Mouse (Mus musculus): ENCODE measurements around the gene Aqp2.

GRCm38 (mm10) chr15:99549901-99550300, 29.0 kb upstream of the Aqp2 start:
- TF ChIP-seq TAL1 (IDR thresholded peaks at IDR 0.05; ENCODE audit: low read length) (no peak), GATA1 (IDR thresholded peaks at IDR 0.05; ENCODE audit: low read length) (no peak)

All from erythroblast, embryonic 14.5 days (primary cell).